Mouse (Mus musculus): Measurements from ENCODE around the gene Sptb. TPM values are rescaled to one million over a fixed set of nuclear protein-coding genes. Genes with fewer than 3 reads are reported as not detected.

Sptb gene
- polyA plus RNA-seq, 1 experiment, result 0.42 TPM

GRCm38 (mm10) chr12:76576806-76577205 lies 133.5 kb downstream of the Sptb start:
- no peak overlapping the region for H3K4me2 ChIP-seq (ENCODE audit: low read depth)
- H3ac ChIP-seq (ENCODE audit: control insufficient read depth, insufficient read length), result no peak overlapping the region
- H3K36me3 ChIP-seq (ENCODE audit: control insufficient read depth, insufficient read depth), result peaks cover 6% of the 10 kb centered on the region
- TF ChIP-seq CEBPB (IDR thresholded peaks at IDR 0.05; ENCODE audit: insufficient read depth, poor library complexity, severe bottlenecking) (no peak), SRF (IDR thresholded peaks at IDR 0.05; ENCODE audit: control insufficient read depth, insufficient read length, low read depth) (no peak), MYOG (IDR thresholded peaks at IDR 0.05; ENCODE audit: control insufficient read depth in 1 of 3, insufficient read depth in 1 of 3, insufficient read length in 2 of 3, low read depth in 2 of 3) (no peak), E2F4 (IDR thresholded peaks at IDR 0.05; ENCODE audit: insufficient read depth) (no peak), POLR2A (IDR thresholded peaks at IDR 0.05; ENCODE audit: insufficient read length, low read depth) (no peak), POLR2AphosphoS2 (IDR thresholded peaks at IDR 0.05; ENCODE audit: insufficient read length, low read depth) (no peak), MAX (IDR thresholded peaks at IDR 0.05; ENCODE audit: low read depth) (no peak), USF1 (IDR thresholded peaks at IDR 0.05; ENCODE audit: low read depth) (no peak)
- no peak overlapping the region for H3K4me3 ChIP-seq
- H3K27me3 ChIP-seq (ENCODE audit: control insufficient read depth, insufficient read depth, insufficient read length), result no peaks in the 10 kb centered on the region
- H3K79me2 ChIP-seq (ENCODE audit: control insufficient read depth, insufficient read depth), result no peaks in the 10 kb centered on the region

GRCm38 (mm10) chr12:76576061-76576460 lies 134.3 kb downstream of the Sptb start:
- no peak overlapping the region for H3K4me3 ChIP-seq
- H3K27me3 ChIP-seq (ENCODE audit: control insufficient read depth, insufficient read depth, insufficient read length), result no peaks in the 10 kb centered on the region
- H3K36me3 ChIP-seq (ENCODE audit: control insufficient read depth, insufficient read depth), result peaks cover 6% of the 10 kb centered on the region
- no peak overlapping the region for H3ac ChIP-seq (ENCODE audit: control insufficient read depth, insufficient read length)
- no peak overlapping the region for H3K4me2 ChIP-seq (ENCODE audit: low read depth)
- no peak for TF ChIP-seq MYOG (IDR thresholded peaks at IDR 0.05; ENCODE audit: control insufficient read depth in 1 of 3, insufficient read depth in 1 of 3, insufficient read length in 2 of 3, low read depth in 2 of 3)
- TF ChIP-seq TCF12 (IDR thresholded peaks at IDR 0.05; ENCODE audit: insufficient read depth, poor library complexity, severe bottlenecking), result no peak
- no peak for TF ChIP-seq TCF3 (IDR thresholded peaks at IDR 0.05; ENCODE audit: insufficient read length, low read depth)
- TF ChIP-seq MYOD1 (IDR thresholded peaks at IDR 0.05; ENCODE audit: control insufficient read depth in 1 of 3, insufficient read length in 2 of 3, low read depth in 2 of 3), result no peak
- TF ChIP-seq MAX (IDR thresholded peaks at IDR 0.05; ENCODE audit: low read depth), result no peak
- no peak for TF ChIP-seq E2F4 (IDR thresholded peaks at IDR 0.05; ENCODE audit: insufficient read depth)
- no peak for TF ChIP-seq CEBPB (IDR thresholded peaks at IDR 0.05; ENCODE audit: insufficient read depth, poor library complexity, severe bottlenecking)
- TF ChIP-seq REST (IDR thresholded peaks at IDR 0.05; ENCODE audit: insufficient read depth, insufficient read length), result no peak
- TF ChIP-seq SRF (IDR thresholded peaks at IDR 0.05; ENCODE audit: control insufficient read depth, insufficient read length, low read depth), result no peak
- TF ChIP-seq USF1 (IDR thresholded peaks at IDR 0.05; ENCODE audit: low read depth), result no peak
- no peak for TF ChIP-seq POLR2A (IDR thresholded peaks at IDR 0.05; ENCODE audit: insufficient read length, low read depth)
- no peak for TF ChIP-seq POLR2AphosphoS2 (IDR thresholded peaks at IDR 0.05; ENCODE audit: insufficient read length, low read depth)
- H3K79me2 ChIP-seq (ENCODE audit: control insufficient read depth, insufficient read depth), result no peaks in the 10 kb centered on the region

GRCm38 (mm10) chr12:76574815-76575214 lies 135.5 kb downstream of the Sptb start:
- TF ChIP-seq E2F4 (IDR thresholded peaks at IDR 0.05; ENCODE audit: insufficient read depth) (no peak), MYOD1 (IDR thresholded peaks at IDR 0.05; ENCODE audit: control insufficient read depth in 1 of 3, insufficient read length in 2 of 3, low read depth in 2 of 3) (no peak), USF1 (IDR thresholded peaks at IDR 0.05; ENCODE audit: low read depth) (no peak)
- no peaks in the 10 kb centered on the region for H3K27me3 ChIP-seq (ENCODE audit: control insufficient read depth, insufficient read depth, insufficient read length)
- peaks cover 14% of the 10 kb centered on the region for H3K36me3 ChIP-seq (ENCODE audit: control insufficient read depth, insufficient read depth)
- no peak overlapping the region for H3ac ChIP-seq (ENCODE audit: control insufficient read depth, insufficient read length)
- H3K4me3 ChIP-seq, result no peak overlapping the region
- H3K79me2 ChIP-seq (ENCODE audit: control insufficient read depth, insufficient read depth), result no peaks in the 10 kb centered on the region
- no peak overlapping the region for H3K4me2 ChIP-seq (ENCODE audit: low read depth)

GRCm38 (mm10) chr12:76573381-76573780 lies 137.0 kb downstream of the Sptb start:
- Histone ChIP-seq H3K79me2 (ENCODE audit: control insufficient read depth, insufficient read depth) (no peaks in the 10 kb centered on the region), H3K27me3 (ENCODE audit: control insufficient read depth, insufficient read depth, insufficient read length) (no peaks in the 10 kb centered on the region), H3K36me3 (ENCODE audit: control insufficient read depth, insufficient read depth) (peaks cover 14% of the 10 kb centered on the region), H3K4me3 (no peak overlapping the region), H3K4me2 (ENCODE audit: low read depth) (no peak overlapping the region), H3ac (ENCODE audit: control insufficient read depth, insufficient read length) (no peak overlapping the region)
- TF ChIP-seq SRF (IDR thresholded peaks at IDR 0.05; ENCODE audit: control insufficient read depth, insufficient read length, low read depth), result no peak
- no peak for TF ChIP-seq MYOD1 (IDR thresholded peaks at IDR 0.05; ENCODE audit: control insufficient read depth in 1 of 3, insufficient read length in 2 of 3, low read depth in 2 of 3)

- Histone ChIP-seq H3K4me3 (no peak overlapping the region), H3K4me2 (ENCODE audit: low read depth) (no peak overlapping the region), H3ac (ENCODE audit: control insufficient read depth, insufficient read length) (no peak overlapping the region), H3K27me3 (ENCODE audit: control insufficient read depth, insufficient read depth, insufficient read length) (no peaks in the 10 kb centered on the region), H3K36me3 (ENCODE audit: control insufficient read depth, insufficient read depth) (peaks cover 14% of the 10 kb centered on the region), H3K79me2 (ENCODE audit: control insufficient read depth, insufficient read depth) (no peaks in the 10 kb centered on the region)
- no peak for TF ChIP-seq SRF (IDR thresholded peaks at IDR 0.05; ENCODE audit: control insufficient read depth, insufficient read length, low read depth)
- TF ChIP-seq POLR2AphosphoS2 (IDR thresholded peaks at IDR 0.05; ENCODE audit: insufficient read length, low read depth), result no peak
- TF ChIP-seq CEBPB (IDR thresholded peaks at IDR 0.05; ENCODE audit: insufficient read depth, poor library complexity, severe bottlenecking), result no peak
- no peak for TF ChIP-seq MYOG (IDR thresholded peaks at IDR 0.05; ENCODE audit: control insufficient read depth in 1 of 3, insufficient read depth in 1 of 3, insufficient read length in 2 of 3, low read depth in 2 of 3)
- no peak for TF ChIP-seq TCF12 (IDR thresholded peaks at IDR 0.05; ENCODE audit: insufficient read depth, poor library complexity, severe bottlenecking)
- TF ChIP-seq E2F4 (IDR thresholded peaks at IDR 0.05; ENCODE audit: insufficient read depth), result no peak
- no peak for TF ChIP-seq USF1 (IDR thresholded peaks at IDR 0.05; ENCODE audit: low read depth)
Measured at GRCm38 (mm10) chr12:76572261-76573251, 137.8 kb downstream of the Sptb start.
